Mouse (Mus musculus) heart, postnatal 10 days (tissue): ENCODE measurements around the gene Xpnpep1. TPM values are rescaled to one million over a fixed set of nuclear protein-coding genes. Genes with fewer than 3 reads are reported as not detected.

ENCODE experiments used
- DNase-seq, 2 experiments: peaks; one replicate each; pipeline ENCODE4 v3.0.0; 2021
- intact Hi-C: fragments of 180-260 bp; cut with DNase I; formaldehyde crosslinking; loops from one replicate; pipeline ENCODE4 v1.15.1; 2025
- microRNA-seq, 2 experiments: library from miRNA; unstranded; fragments of <30 nt; microRNA quantifications; one replicate each; pipeline ENCODE4 v1.2.0; 2022
- total RNA-seq, 2 experiments: library from RNA; stranded (reverse); gene quantifications; 2 replicates each; pipeline ENCODE4 v1.2.3; 2021

Xpnpep1 gene
- total RNA-seq, 2 experiments from 2014 or later, result 124 to 125 TPM

GRCm38 (mm10) chr19:53003554-53004365, 36.3 kb downstream of the Xpnpep1 start:
- DNase-seq, result no peak
- intact Hi-C loops, result no loop called here

DNA sequence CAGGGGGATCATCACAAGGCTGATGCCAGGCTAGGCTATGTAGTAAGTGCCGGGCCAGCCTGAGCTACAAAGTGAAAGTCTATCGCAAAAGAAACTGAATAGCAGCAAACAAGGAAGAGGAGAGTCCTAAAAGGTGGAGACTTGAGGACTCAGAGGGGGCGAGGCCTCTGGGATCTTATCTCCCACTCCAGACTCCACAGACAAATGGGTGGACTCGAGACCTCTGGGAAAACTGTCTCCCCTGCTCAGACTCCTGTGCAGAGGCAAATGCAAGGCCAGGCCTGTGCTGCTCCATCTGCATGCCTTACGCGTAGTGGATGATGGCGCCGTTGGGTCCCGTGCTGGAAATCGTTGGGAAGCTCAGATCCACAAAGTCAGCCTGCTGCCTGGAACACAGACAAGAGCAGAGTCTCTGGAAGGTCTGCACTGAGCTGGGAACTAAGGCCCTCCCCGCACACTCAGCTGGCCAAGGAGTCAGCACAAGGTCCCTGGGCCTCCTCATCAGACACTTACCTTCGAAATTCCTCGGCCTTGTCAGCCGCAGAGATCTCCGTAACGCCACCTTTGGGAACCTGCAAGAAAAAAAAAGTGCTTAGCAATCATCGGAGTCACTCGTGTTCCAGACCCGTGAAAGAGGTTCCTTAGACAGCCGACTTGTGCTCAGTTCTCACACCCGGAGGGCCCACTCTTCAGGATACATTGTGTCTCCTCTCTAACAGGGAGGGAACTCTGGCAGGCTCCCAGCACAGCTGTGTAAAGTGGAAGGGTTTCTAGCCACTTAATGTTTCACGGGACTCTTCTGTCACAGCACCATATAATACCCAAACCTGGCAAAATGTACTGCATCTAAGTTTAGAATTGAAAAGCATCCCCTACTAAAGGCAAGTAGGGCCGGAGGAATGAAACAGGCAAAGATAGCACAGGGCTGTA, 37.6 kb downstream of the Xpnpep1 start:
- intact Hi-C loops, result no loop called here
- no peak for DNase-seq

DNA sequence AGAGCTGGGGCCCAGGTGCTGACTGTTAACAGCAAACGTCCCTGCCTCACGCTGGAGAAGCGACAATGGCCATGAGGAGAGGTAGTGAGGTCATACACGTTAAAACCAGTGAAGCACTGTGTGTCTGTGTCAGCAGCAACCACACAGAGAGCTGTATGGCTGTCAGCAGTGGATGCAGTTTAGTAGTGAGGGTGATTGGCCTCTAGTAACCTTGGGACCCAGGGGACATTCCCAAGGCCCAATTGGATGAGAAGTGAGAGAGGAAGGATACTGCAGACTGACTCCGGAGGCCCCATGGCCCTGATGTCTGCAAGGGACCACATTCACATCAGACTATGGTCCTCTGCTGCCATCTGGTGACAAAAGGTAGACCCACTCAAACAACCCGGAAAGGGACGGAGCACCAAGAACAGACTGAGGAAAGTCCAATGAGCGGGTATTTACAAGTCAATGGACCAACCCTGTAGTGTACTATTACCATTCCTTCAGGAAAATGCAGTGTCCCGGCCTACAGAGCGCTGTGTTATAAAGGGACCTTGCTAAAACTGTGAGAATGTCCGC, 47.1 kb downstream of the Xpnpep1 start:
- peak; percentile 59 to 75 for DNase-seq

GRCm38 (mm10) chr19:52991924-52992323, 48.1 kb downstream of the Xpnpep1 start:
- intact Hi-C loops, result no loop called here
- DNase-seq, result no peak

More for the DNA sequence above, 47.1 kb downstream of the Xpnpep1 start:
- intact Hi-C loops, result no loop called here

DNA sequence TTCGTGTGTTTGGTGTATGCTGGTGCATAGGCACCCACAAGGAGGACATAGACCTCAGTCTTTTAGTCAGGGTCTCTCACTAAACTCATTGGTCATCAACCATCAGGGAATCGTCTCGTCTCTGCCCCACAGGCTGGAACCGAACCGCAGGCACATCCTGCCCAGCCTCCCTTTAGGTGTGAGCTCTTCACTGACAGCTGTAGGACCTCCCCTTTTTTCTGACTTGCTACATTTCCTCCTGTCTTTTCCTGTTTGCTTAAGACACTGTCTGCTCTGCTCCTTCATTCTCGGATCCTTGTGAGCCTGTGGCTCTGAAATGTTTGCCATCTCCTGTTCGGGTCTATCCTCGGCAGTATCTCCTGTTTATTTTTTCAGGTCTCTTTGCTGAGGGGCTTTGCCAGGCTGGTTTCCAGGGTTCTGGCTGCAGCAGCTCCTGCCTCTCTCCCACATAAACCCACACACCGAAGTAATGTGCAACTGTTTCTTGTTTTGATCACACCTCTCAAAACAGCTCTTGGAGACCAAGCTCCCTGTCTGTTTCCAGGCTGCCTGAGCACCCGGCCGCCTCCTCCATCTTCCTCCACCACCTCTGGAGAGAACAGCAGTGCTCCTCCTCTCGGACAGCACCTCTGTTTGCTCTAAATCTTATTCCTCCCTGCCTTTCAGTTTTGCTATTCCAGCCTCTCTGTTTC, 60.8 kb downstream of the Xpnpep1 start:
- DNase-seq, result no peak
- intact Hi-C loops, result loop anchor here (5.0 kb wide), 1 partner anchor 257 kb away; no protein-coding TSS in a partner anchor

- intact Hi-C loops, result loop anchor here (2.0 to 5.0 kb wide), 2 partner anchors 253 to 353 kb away; no protein-coding TSS in a partner anchor
- peak; percentile 69 to 88 for DNase-seq
These were observed 64.3 kb downstream of the Xpnpep1 start for GRCm38 (mm10) chr19:52975564-52976185.

GRCm38 (mm10) chr19:52966339-52966738, 73.7 kb downstream of the Xpnpep1 start:
- intact Hi-C loops, result no loop called here
- no peak for DNase-seq

DNA sequence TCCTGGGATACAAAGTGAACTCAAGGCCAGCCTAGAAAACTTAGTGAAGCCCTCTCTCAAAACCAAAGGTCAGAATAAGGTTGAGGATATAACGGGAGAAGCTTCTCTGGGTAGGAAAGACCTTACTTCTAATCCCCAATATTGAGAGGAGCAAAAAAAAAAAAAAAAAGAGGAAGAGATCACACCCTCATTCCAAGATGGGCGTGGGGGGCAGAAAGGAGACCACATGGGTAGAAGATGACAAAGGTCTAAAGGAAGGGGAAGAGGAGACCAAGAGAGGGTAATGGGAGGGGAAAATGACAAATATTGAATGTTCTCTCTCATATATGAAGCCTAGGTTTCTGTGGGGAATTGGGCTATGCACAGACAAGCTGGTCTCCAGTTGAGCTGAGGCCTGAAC, 77.3 kb downstream of the Xpnpep1 start:
- DNase-seq, result no peak
- intact Hi-C loops, result no loop called here

- DNase-seq, result peak; percentile 51 to 75
- intact Hi-C loops, result loop anchor here (10.0 kb wide), 1 partner anchor 198 kb away; no protein-coding TSS in a partner anchor
These were observed 117.1 kb downstream of the Xpnpep1 start for GRCm38 (mm10) chr19:52922678-52923495.

GRCm38 (mm10) chr19:52904182-52904581, 135.8 kb downstream of the Xpnpep1 start:
- no peak for DNase-seq

DNA sequence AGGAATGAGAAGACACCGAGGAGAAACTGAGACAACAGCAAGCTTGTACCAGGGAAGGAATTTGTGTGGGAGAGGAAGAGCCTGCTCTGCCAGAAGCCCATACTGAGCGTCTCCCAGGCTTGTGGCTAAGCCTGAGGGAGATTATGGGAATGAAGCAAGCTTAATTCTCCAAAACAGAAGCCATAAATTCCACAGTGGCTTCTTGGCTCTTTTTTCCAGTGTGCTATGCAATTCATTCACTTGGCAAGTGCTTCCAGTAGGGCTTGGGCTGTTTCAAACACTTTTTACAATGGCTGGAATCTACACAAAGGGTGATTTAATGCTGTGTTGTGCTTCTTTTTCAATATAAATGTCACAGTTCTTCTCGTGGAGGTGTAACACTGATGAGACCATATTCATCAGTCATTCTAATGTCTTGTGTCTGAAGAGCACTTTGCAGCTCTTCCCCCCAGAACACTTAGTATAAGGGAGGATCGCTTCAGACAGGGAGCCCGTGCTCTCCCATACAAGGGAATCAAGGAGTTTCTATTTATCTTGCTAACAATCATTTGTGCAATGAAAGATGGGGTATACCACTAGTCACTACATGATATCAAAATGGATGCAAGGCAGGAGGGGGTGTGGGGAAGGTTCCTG, 148.1 kb downstream of the Xpnpep1 start:
- peak; percentile 5 for DNase-seq
- intact Hi-C loops, result no loop called here

More at GRCm38 (mm10) chr19:52904182-52904581, 135.8 kb downstream of the Xpnpep1 start:
- intact Hi-C loops, result no loop called here

Small RNAs within 50 kb of the gene (microRNA-seq; reads per million reads assigned to microRNA genes)
- gene Mir6407, result 0 reads per million in 2 experiments

Other genes with a start within 250 kb of the Xpnpep1 start
- gene Add3, start 100.2 kb upstream of the Xpnpep1 start, total RNA-seq, result 10 to 100 TPM; 79.2 to 83.7 TPM